Mouse (Mus musculus) ES-E14 (cell line): Measurements from ENCODE around the gene Ntsr2.

Experiments
- CHD2 ChIP-seq: IDR thresholded peaks from 2 replicates; pipeline ENCODE4 v1.6.1; 2014; ENCODE audit warnings: mild to moderate bottlenecking, low read depth, low read length, inconsistent platforms
- HCFC1 ChIP-seq: IDR thresholded peaks from 2 replicates; pipeline ENCODE4 v1.6.1; 2012; ENCODE audit warnings: low read length, inconsistent platforms, borderline replicate concordance; ENCODE audit not compliant: insufficient read depth
- ZC3H11A ChIP-seq: IDR thresholded peaks from 2 replicates; pipeline ENCODE4 v1.6.1; 2012; ENCODE audit warnings: low read depth, mild to moderate bottlenecking, inconsistent platforms, low read length, borderline replicate concordance

DNA sequence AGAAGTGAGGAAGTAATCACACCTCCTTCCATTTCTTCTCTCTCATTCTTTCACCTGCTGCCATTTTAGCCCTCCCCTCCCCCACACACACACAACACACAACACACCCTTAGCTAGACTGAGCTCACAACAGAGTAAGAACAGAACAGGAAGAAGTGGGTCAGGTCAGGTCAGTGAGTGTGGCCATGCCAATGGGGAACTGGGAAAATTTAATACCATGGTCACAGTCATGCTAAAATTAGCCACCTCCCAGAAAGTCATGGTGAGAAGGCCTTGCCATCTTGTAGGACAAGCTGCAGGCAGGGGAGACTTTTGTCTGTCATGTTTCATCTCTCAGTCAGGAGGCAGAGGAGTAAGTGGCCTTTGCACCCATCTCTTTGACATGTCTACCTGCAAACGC, 45.5 kb downstream of the Ntsr2 start:
- TF ChIP-seq HCFC1 (no peak), CHD2 (no peak), ZC3H11A (no peak)
